Mouse (Mus musculus) layer of hippocampus, adult 18-20 months (tissue): ENCODE results near the gene Med29. TPM values are rescaled to one million over a fixed set of nuclear protein-coding genes. Genes with fewer than 3 reads are reported as not detected.
"Not testable (repeated sequence)": the region's sequence is repeated elsewhere in the genome, so short reads cannot be mapped to it uniquely, and the experiment has no call there.

Experiments used
- DNase-seq, 2 experiments: peaks; one replicate each; pipeline ENCODE4 v3.0.0; 2022; ENCODE audit warnings: low spot score in 2 of 2
- total RNA-seq, 2 experiments: library from RNA; stranded (reverse); gene quantifications; 2 replicates each; pipeline ENCODE4 v1.2.3; 2021

The Med29 gene
- total RNA-seq, 2 experiments from 2014 or later: 21.4 to 22.1 TPM

GRCm38 (mm10) chr7:28398000-28398399, 5.5 kb upstream of the Med29 start:
- DNase-seq: no peak

GRCm38 (mm10) chr7:28395425-28395824, 2.9 kb upstream of the Med29 start:
- no peak for DNase-seq

- no peak for DNase-seq
These were observed 904 bp upstream of the Med29 start for GRCm38 (mm10) chr7:28393272-28393951.

- no peak for DNase-seq
These were observed 2.2 kb downstream of the Med29 start for GRCm38 (mm10) chr7:28390331-28390730.

GRCm38 (mm10) chr7:28387384-28387783, 5.1 kb downstream of the Med29 start:
- DNase-seq: not testable (repeated sequence)

GRCm38 (mm10) chr7:28386877-28387276, 5.6 kb downstream of the Med29 start:
- DNase-seq: not testable (repeated sequence)

- DNase-seq: peak; percentile 68 to 81
These were observed 6.0 kb downstream of the Med29 start for GRCm38 (mm10) chr7:28386462-28386861.

GRCm38 (mm10) chr7:28386007-28386406, 6.5 kb downstream of the Med29 start:
- no peak for DNase-seq

GRCm38 (mm10) chr7:28385196-28385595, 7.3 kb downstream of the Med29 start:
- no peak for DNase-seq

- no peak for DNase-seq
These were observed 8.3 kb downstream of the Med29 start for GRCm38 (mm10) chr7:28384162-28384561.

GRCm38 (mm10) chr7:28383606-28384005, 8.9 kb downstream of the Med29 start:
- DNase-seq: no peak

- DNase-seq: peak; percentile 60 to 73
These were observed 9.5 kb downstream of the Med29 start for GRCm38 (mm10) chr7:28382981-28383396.

GRCm38 (mm10) chr7:28382347-28382951, 10.1 kb downstream of the Med29 start:
- DNase-seq: no peak

- DNase-seq: no peak
These were observed 10.6 kb downstream of the Med29 start for GRCm38 (mm10) chr7:28381938-28382337.

GRCm38 (mm10) chr7:28381017-28381790, 11.3 kb downstream of the Med29 start:
- no peak for DNase-seq

GRCm38 (mm10) chr7:28380237-28381016, 12.1 kb downstream of the Med29 start, which contains the start of gene Zfp36:
Gene Zfp36, minus strand, starts transcription at chr7:28380253.
- DNase-seq: no peak

- DNase-seq: peak; percentile 61 to 84
These were observed 13.5 kb downstream of the Med29 start for GRCm38 (mm10) chr7:28378769-28379651.

- no peak for DNase-seq
These were observed 14.3 kb downstream of the Med29 start for GRCm38 (mm10) chr7:28378066-28378690.

GRCm38 (mm10) chr7:28377190-28378065, 15.1 kb downstream of the Med29 start:
- no peak for DNase-seq
